ENCODE assay signal across 16 mouse cellular contexts in genomic region chr6:50225232-50225631, GRCm38 (mm10).
"Had no signal": no experiment of that assay in that cellular context is flagged by ENCODE, and none has a peak within 500 bp of the region (broad histone marks: within the 10 kb centered on the region; RNA-seq: fewer than 3 reads in every experiment).

No protein-coding gene starts in this region.

- H3K4me1 ChIP-seq: limb, embryonic 10.5 days; liver, embryonic 15.5 days; midbrain, embryonic 12.5 days had no signal

- H3K27ac ChIP-seq: kidney, postnatal 0 days; layer of hippocampus, adult 2 months; limb, embryonic 10.5 days; liver, embryonic 15.5 days; midbrain, embryonic 12.5 days had no signal

- ATAC-seq: lung, postnatal 0 days; midbrain, embryonic 16.5 days had no signal

- DNase-seq: kidney, adult 9 months; kidney, postnatal 36 days; lung, adult 2 months; lung, postnatal 4 days; right cerebral cortex, adult 18-20 months; right cerebral cortex, postnatal 25 days; thymus, adult 18-20 months; thymus, postnatal 14 days had no signal

- H3K4me2 ChIP-seq: liver, embryonic 11.5 days; liver, embryonic 15.5 days; midbrain, embryonic 12.5 days had no signal

- H3K9ac ChIP-seq: liver, embryonic 15.5 days; midbrain, embryonic 12.5 days had no signal

- H3K27me3 ChIP-seq: liver, embryonic 15.5 days; midbrain, embryonic 12.5 days had no signal

- H3K4me3 ChIP-seq: layer of hippocampus, adult 2 months; limb, embryonic 10.5 days; liver, embryonic 15.5 days; midbrain, embryonic 12.5 days had no signal

- H3K9me3 ChIP-seq: limb, embryonic 10.5 days; liver, embryonic 15.5 days; midbrain, embryonic 12.5 days had no signal

- H3K36me3 ChIP-seq: limb, embryonic 10.5 days; liver, embryonic 15.5 days; midbrain, embryonic 12.5 days had no signal
